Mouse (Mus musculus) stomach, embryonic 15.5 days (tissue): ENCODE results near the gene Ndst2. TPM values are rescaled to one million over a fixed set of nuclear protein-coding genes. Genes with fewer than 3 reads are reported as not detected.

ENCODE experiments used
- ATAC-seq: fragments of 200-750 bp; cut with Nextera tagmentation; 2 replicates; pipeline ENCODE4 v1.8.0; 2017; ENCODE audit warnings: low read depth, moderate number of reproducible peaks, moderate TSS enrichment; ENCODE audit not compliant: insufficient read depth, low FRiP score
- H3K27ac ChIP-seq: fragments of 300-500 bp; sonication (generic); 2 replicates; pipeline ENCODE4 v1.5.1; 2015; ENCODE audit warnings: mild to moderate bottlenecking, inconsistent platforms
- H3K27me3 ChIP-seq: fragments of 300-500 bp; sonication (generic); replicated peaks from 2 replicates; pipeline ENCODE4 v1.6.1; 2015; ENCODE audit warnings: inconsistent platforms
- H3K36me3 ChIP-seq: fragments of 300-500 bp; sonication (generic); 2 replicates; pipeline ENCODE4 v1.6.1; 2015; ENCODE audit warnings: inconsistent platforms
- H3K4me1 ChIP-seq: fragments of 300-500 bp; sonication (generic); 2 replicates; pipeline ENCODE4 v1.6.1; 2015; ENCODE audit warnings: inconsistent platforms
- H3K4me2 ChIP-seq: fragments of 300-500 bp; sonication (generic); 2 replicates; pipeline ENCODE4 v1.6.1; 2015; ENCODE audit warnings: mild to moderate bottlenecking, inconsistent platforms
- H3K4me3 ChIP-seq: fragments of 300-500 bp; sonication (generic); replicated peaks from 2 replicates; pipeline ENCODE4 v1.5.1; 2015; ENCODE audit warnings: inconsistent platforms
- H3K9ac ChIP-seq: fragments of 300-500 bp; sonication (generic); 2 replicates; pipeline ENCODE4 v1.6.1; 2015; ENCODE audit warnings: inconsistent platforms
- H3K9me3 ChIP-seq: fragments of 300-500 bp; sonication (generic); 2 replicates; pipeline ENCODE4 v1.6.1; 2016; ENCODE audit warnings: inconsistent platforms
- WGBS: fragments of 180-500 bp; shearing (Covaris S2); methylation state at CpG from one replicate; pipeline ENCODE4 v1.1.7; 2015; 5-methylcytosine and 5-hydroxymethylcytosine counted together
- polyA plus RNA-seq: library from polyadenylated mRNA; unstranded; fragments of >200 nt; fragmentation: Nextera tagmentation; extraction: Ambion mirVana; gene quantifications from 2 replicates; pipeline ENCODE4 v1.2.1, GENCODE M21; 2015

Ndst2 gene
- 22.3 and 25.5 TPM in 2 replicates for polyA plus RNA-seq

DNA sequence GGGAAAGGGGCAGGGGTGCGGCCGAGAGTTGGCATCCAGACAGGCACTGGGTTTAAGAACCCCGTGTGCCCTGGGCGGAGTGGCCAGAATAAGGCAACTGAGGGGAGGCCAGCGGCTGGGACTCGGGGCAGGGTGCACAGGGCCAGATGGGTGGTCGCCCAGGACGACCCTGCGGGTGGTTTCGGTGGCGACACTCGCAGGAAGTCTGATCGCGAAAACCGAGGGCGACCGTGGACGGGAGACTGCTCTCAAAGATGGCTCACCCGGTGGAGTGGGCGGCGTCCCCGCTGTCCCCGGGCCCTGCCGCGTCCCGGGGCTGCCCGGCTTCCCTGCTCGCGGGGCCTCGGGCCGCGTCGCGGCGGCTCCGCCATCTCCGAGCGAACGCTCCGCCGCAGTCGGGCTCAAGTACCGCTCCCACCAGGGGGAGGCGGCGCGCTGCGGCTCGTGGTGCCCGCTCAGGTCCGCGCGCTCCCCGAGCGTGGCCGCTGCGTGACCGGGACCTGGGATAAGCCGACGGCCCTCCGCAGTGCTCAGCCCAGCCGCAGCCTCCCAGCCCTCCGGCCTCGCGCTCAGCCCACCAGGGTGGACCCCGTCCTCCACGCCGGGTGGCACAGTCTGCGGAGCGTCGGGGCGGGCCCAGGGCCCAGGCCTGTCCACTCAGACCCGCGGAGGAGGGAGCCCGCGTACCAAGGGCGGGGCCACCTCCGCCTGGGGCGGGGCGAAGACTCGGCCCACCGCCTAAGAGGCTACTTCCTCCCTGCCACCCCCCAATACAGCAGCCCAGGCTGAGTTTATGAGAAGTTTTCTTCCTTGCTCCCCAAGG lies at the start of gene Ndst2:
Gene Ndst2 (minus strand): TSS at position 611 of the 823 bp plus-strand sequence.
- peak; percentile 98 for ATAC-seq
- Histone ChIP-seq H3K27me3 (no peaks in the 10 kb centered on the region), H3K9ac (peak within 1 kb of the TSS; percentile 88), H3K4me3 (peak within 1 kb of the TSS; percentile 86), H3K4me2 (peak within 1 kb of the TSS; percentile 85), H3K9me3 (no peaks in the 10 kb centered on the region), H3K4me1 (peaks cover 5% of the 10 kb centered on the region), H3K27ac (peak within 1 kb of the TSS; percentile 93), H3K36me3 (peaks cover 29% of the 10 kb centered on the region)
- under 1% methylated on average over 77 of the region's 81 CpGs for WGBS

DNA sequence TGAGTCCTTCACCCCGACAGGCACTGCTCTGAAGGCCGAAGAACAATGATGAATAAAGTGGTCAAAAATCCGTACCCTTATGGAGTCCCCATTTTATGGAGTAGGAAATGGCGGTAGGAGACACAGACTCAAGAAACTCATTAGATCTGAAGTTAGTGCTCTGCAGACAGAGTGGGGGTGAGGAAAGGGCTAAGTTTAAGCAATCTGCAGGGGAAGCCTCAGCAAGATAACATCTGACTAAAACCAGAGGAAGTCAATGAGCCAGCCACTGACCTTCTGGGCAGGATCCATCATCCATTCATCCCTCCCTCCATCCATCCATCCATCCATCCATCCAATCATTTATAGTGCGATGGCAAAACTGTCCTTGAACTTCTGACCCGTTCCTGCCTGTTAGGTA lies 49.2 kb upstream of the Ndst2 start:
- peaks cover 8% of the 10 kb centered on the region for H3K36me3 ChIP-seq
- WGBS: 90% methylated on average over 6 of the region's 6 CpGs

DNA sequence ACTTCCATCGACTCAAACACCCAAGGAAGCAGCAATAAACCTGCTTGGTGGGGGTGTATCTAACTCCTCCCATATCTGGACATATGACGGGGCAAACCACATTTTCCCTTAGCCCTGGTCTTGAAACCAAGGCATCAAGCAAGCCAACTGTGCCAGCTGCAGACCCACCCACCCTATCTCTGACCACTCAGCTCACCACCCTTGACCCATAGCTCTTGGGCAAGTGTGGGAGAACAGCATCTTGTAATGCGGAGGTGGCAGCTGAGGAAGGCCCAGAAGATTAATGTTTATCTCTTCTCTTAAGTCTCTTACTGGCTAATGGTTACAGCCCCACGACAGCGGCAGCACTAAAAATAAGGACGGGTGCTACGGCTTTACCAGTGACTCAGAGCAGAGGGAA lies 48.5 kb upstream of the Ndst2 start:
- Histone ChIP-seq H3K4me2 (no peak overlapping the region), H3K27ac (no peak overlapping the region), H3K9me3 (no peaks in the 10 kb centered on the region), H3K36me3 (peaks cover 9% of the 10 kb centered on the region), H3K27me3 (no peaks in the 10 kb centered on the region), H3K4me1 (peaks cover 12% of the 10 kb centered on the region), H3K9ac (no peak overlapping the region), H3K4me3 (no peak overlapping the region)
- ATAC-seq: no peak
- WGBS: 82% methylated on average over 7 of the region's 7 CpGs

More for the DNA sequence above, 49.2 kb upstream of the Ndst2 start:
- Histone ChIP-seq H3K4me3 (no peak overlapping the region), H3K27me3 (no peaks in the 10 kb centered on the region), H3K27ac (no peak overlapping the region), H3K9me3 (no peaks in the 10 kb centered on the region), H3K4me1 (peaks cover 12% of the 10 kb centered on the region), H3K9ac (no peak overlapping the region), H3K4me2 (no peak overlapping the region)
- ATAC-seq: no peak

DNA sequence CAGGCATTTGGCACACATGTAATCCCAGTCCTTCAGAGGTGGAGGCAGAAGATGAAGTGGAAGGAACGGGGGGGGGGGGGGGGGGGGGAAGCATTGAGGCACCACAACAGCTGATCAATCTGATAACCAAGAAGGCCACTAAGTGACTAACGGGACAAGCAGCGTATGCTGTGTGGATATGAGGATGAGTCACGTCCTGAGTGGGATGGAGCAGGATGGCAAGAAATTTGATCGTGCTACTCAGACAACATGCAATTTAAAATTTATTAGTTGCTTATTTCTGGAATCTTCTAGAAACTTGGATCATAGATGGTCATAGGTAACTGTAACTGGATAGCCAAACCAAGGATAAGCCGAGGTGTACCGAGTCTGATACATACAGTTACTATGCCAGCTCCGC lies 45.9 kb upstream of the Ndst2 start:
- Histone ChIP-seq H3K36me3 (peaks cover 13% of the 10 kb centered on the region), H3K27ac (no peak overlapping the region), H3K9ac (no peak overlapping the region), H3K27me3 (no peaks in the 10 kb centered on the region), H3K4me2 (no peak overlapping the region), H3K9me3 (no peaks in the 10 kb centered on the region), H3K4me3 (no peak overlapping the region), H3K4me1 (no peaks in the 10 kb centered on the region)
- 88% methylated on average over 8 of the region's 8 CpGs for WGBS
- ATAC-seq: no peak

DNA sequence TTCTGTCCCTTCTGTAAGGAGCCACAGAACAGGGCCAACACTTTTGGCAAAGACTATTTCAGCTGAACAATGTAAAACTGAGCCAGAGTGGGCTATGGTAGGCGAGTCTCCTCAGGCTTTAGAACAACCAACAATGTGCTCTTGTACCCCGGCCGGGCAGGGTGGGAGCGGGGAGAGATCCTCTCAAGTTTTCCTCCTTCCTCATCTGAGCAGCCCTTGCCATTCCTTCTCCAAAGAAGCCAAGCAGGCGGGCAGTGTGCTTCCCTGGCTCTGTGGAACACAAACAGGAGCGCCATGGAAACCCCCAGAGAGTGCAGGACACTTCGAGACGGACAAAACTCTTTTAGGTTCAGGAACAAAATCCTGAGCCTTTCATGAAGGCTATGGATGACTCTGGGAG lies 44.1 kb upstream of the Ndst2 start:
- 91% methylated on average over 8 of the region's 8 CpGs for WGBS
- no peak for ATAC-seq
- Histone ChIP-seq H3K27me3 (no peaks in the 10 kb centered on the region), H3K4me3 (no peak overlapping the region), H3K36me3 (peaks cover 9% of the 10 kb centered on the region; the same call in 1 of the 2 replicates), H3K4me1 (peaks cover under 1% of the 10 kb centered on the region; the same call in 1 of the 2 replicates), H3K27ac (no peak overlapping the region), H3K9me3 (no peaks in the 10 kb centered on the region), H3K9ac (no peak overlapping the region), H3K4me2 (no peak overlapping the region)

DNA sequence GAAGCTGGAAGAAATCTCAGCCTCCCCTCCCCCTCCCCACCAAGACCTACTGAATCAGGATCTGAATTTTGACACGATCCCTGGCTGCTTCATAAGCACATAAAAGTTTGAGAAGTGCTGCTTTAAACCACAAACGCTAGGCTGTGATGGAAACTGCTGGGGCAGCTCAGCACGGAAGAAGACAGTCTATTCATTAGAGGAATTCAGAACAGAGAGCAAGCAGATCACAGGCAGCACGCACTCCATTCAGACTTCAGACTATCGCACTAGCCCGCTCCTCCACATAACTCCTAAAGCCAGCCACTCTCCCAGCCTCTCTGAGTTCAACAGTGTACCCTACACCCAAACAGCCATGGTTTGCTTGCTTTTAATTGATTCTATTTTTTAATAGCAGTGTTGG lies 41.3 kb upstream of the Ndst2 start:
- no peaks in the 10 kb centered on the region for H3K9me3 ChIP-seq
- peaks cover 3% of the 10 kb centered on the region; the same call in 1 of the 2 replicates for H3K4me1 ChIP-seq
- no peak for ATAC-seq
- H3K27ac ChIP-seq: no peak overlapping the region
- WGBS: 50% methylated on average over 6 of the region's 6 CpGs
- no peak overlapping the region for H3K9ac ChIP-seq
- no peaks in the 10 kb centered on the region for H3K27me3 ChIP-seq
- H3K4me2 ChIP-seq: no peak overlapping the region
- H3K36me3 ChIP-seq: peaks cover 9% of the 10 kb centered on the region
- H3K4me3 ChIP-seq: no peak overlapping the region

DNA sequence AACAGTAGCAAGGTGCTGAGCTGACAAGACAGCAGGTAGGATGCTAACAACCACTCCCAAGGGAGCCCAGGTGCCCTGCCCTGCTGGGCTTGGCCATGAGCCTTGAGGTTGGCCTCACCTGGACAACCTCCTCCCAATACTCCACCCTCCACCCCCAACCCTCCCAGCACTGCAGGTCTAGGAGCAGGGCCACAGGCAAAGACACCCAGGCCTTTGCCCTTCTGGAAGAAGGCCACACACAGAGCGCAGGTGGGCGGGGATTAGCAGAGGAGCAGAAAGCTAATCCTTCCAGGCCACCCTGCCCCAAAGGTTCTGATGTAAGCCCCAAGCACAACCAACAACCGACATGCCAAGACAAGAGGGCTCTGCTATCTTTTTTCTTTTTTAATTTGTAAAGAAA lies 39.0 kb upstream of the Ndst2 start:
- Histone ChIP-seq H3K4me3 (no peak overlapping the region), H3K36me3 (peaks cover 12% of the 10 kb centered on the region), H3K4me1 (peaks cover 7% of the 10 kb centered on the region; the same call in 1 of the 2 replicates), H3K27me3 (no peaks in the 10 kb centered on the region), H3K9me3 (no peaks in the 10 kb centered on the region), H3K9ac (no peak overlapping the region), H3K27ac (no peak overlapping the region), H3K4me2 (no peak overlapping the region)
- WGBS: 49% methylated on average over 3 of the region's 3 CpGs
- ATAC-seq: peak; percentile 56; the same call in 1 of the 2 replicates

DNA sequence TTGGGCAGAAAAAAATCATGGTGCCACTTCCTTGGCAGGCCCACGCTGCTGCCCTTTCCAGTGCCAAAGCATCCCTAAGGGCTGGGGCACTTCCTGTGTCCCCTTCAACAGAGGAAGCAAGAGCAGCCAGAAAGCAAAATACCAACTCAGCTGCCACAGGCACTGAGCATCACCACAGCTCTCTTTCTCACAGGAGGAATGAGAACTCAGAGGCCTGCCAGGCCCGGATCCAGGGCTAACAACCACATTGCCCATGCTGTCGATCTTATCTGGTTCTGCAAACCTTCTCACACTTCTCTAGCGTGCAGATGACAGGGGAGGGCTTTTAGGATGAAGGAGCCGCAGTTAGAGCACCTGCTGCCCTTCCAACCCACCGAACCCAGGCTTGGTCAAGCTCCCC lies 38.4 kb upstream of the Ndst2 start:
- ATAC-seq: no peak
- Histone ChIP-seq H3K4me3 (no peak overlapping the region), H3K36me3 (peaks cover 13% of the 10 kb centered on the region), H3K4me2 (no peak overlapping the region), H3K27ac (no peak overlapping the region), H3K4me1 (peaks cover 7% of the 10 kb centered on the region; the same call in 1 of the 2 replicates), H3K9ac (no peak overlapping the region), H3K9me3 (no peaks in the 10 kb centered on the region), H3K27me3 (no peaks in the 10 kb centered on the region)
- WGBS: 65% methylated on average over 6 of the region's 6 CpGs

DNA sequence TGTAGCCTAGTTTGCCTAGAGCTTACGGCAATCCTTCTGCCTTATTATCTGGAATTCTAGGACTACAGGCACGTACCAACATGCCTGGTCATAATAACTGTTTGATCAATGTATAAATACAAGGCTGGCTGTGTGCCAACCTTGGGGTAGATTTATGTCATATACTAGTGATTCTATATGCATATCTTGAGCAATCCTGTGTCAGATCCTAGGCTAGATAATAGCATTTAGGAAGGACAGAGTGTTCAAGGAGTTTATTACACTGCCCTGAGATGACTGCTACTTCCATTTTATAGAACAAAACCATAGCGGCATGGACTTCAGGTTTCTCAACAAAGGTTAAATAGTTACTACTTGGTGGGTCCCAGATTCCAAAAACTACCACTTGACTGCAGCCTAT lies 37.6 kb upstream of the Ndst2 start:
- Histone ChIP-seq H3K9ac (no peak overlapping the region), H3K9me3 (no peaks in the 10 kb centered on the region), H3K36me3 (peaks cover 9% of the 10 kb centered on the region; the same call in 1 of the 2 replicates), H3K4me1 (peaks cover 7% of the 10 kb centered on the region; the same call in 1 of the 2 replicates), H3K4me3 (no peak overlapping the region), H3K4me2 (no peak overlapping the region), H3K27ac (no peak overlapping the region), H3K27me3 (no peaks in the 10 kb centered on the region)
- no peak for ATAC-seq
- WGBS: 60% methylated on average over 3 of the region's 3 CpGs

DNA sequence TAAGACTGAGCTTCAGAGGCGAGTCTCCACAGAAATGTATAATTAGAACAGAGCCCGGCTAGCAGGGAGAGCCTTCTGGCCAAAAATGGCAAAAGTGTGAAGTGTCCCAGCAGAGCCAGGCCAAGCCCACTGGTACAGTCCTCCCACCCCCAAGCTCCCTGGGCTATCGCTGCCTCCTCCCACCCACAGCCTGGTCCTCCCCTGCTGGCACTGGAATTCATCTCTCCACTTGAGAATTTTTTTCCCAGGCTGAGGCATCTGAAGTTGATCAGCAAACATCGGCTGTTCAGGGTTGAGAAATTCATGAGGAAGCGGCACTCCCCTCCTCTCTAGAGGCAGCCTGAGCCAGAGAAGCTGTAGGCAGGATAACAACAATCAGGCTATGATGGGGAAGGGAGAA lies 34.2 kb upstream of the Ndst2 start:
- Histone ChIP-seq H3K27me3 (no peaks in the 10 kb centered on the region), H3K4me2 (no peak overlapping the region), H3K4me3 (no peak overlapping the region), H3K36me3 (peaks cover 25% of the 10 kb centered on the region), H3K4me1 (peaks cover 7% of the 10 kb centered on the region; the same call in 1 of the 2 replicates), H3K27ac (peak overlapping the region; percentile 63; the same call in 1 of the 2 replicates), H3K9me3 (no peaks in the 10 kb centered on the region), H3K9ac (no peak overlapping the region)
- WGBS: 65% methylated on average over 5 of the region's 5 CpGs
- ATAC-seq: no peak

DNA sequence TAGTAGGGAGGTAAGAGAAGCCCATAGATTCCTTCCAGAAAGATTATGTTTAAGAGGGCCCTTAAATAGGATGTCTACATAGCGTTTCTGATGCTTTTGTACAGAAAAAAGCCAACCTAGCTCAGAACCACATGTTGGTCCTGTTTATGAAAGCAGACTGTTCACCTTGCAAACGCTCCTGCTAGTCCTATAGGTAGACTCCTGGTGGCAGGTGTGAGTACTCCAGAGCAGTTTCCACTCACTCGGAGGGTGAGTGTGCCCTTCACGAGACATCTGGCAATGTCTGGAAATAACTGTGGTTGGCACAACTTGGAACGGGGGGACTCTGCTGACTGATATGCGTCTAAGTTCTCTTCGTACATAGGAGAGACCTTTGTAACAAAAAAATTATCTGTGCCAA lies 33.6 kb upstream of the Ndst2 start:
- H3K27me3 ChIP-seq: no peaks in the 10 kb centered on the region
- H3K9me3 ChIP-seq: no peaks in the 10 kb centered on the region
- H3K36me3 ChIP-seq: peaks cover 29% of the 10 kb centered on the region
- 83% methylated on average over 7 of the region's 7 CpGs for WGBS
- no peak overlapping the region for H3K4me2 ChIP-seq
- peaks cover 4% of the 10 kb centered on the region; the same call in 1 of the 2 replicates for H3K4me1 ChIP-seq
- H3K4me3 ChIP-seq: no peak overlapping the region
- ATAC-seq: no peak
- no peak overlapping the region for H3K9ac ChIP-seq
- H3K27ac ChIP-seq: peak overlapping the region; percentile 63; the same call in 1 of the 2 replicates

DNA sequence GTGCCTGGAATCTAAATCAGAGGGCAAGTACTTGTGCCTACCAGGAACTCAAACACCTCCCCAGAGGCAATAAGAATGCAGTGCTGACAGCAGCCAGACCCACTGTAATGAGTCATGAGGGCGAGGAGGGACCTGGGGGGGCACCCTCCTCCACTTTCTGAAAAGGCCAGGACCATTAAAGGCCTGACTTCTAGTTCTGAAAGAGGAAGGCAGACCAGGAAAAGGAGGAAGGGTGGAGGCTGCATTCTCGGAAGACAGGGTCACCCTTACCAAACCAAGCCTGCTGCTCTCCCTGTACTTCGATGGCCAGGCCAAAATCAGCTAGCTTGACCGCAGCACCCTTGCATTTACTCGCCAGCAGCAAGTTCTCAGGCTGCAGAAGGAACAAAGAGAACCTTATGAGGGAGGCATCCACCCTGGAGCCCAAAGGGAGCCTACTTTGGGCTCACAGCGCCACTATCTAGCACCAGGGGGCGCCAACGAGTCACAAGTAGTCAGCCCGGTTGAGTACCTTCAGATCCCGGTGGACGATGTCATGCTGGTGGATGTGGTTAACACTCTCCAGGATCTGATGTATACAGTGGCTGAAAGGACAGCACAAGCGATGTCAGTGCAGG lies 31.4 kb upstream of the Ndst2 start:
- no peak overlapping the region for H3K9ac ChIP-seq
- ATAC-seq: peak; percentile 65; the same call in 1 of the 2 replicates
- no peaks in the 10 kb centered on the region for H3K9me3 ChIP-seq
- H3K4me1 ChIP-seq: peaks cover 4% of the 10 kb centered on the region; the same call in 1 of the 2 replicates
- no peak overlapping the region for H3K4me3 ChIP-seq
- peaks cover 39% of the 10 kb centered on the region for H3K36me3 ChIP-seq
- WGBS: 30% methylated on average over 12 of the region's 12 CpGs
- H3K27ac ChIP-seq: peak overlapping the region; percentile 76
- no peak overlapping the region for H3K4me2 ChIP-seq
- H3K27me3 ChIP-seq: no peaks in the 10 kb centered on the region
